Mouse (Mus musculus) layer of hippocampus, adult 9-10 months (tissue): ENCODE data around the gene Trpm8.

ENCODE experiments used
- DNase-seq: peaks from one replicate; pipeline ENCODE4 v3.0.0; 2022; ENCODE audit warnings: low spot score

The Trpm8 gene

DNA sequence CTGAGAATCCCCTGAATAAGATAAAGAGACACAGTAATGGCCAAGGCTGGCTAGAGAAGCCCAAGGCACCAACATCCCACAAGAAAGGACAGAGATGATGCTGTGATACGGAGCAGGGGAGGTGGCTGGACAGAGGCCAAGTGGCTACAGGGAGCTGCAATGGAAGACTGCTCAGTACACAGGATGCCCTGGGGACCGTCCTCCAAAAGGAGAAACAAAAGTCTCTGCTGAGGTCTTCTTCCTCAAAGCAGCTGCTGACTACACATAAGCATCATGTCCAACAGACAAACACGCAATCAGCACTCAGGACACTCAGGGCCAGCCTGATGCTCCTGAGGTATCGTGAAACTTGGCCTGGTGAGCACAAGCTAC lies 12.6 kb upstream of the Trpm8 start:
- DNase-seq = no peak

- no peak for DNase-seq
These were observed 11.3 kb upstream of the Trpm8 start for GRCm38 (mm10) chr1:88266123-88266522.

DNA sequence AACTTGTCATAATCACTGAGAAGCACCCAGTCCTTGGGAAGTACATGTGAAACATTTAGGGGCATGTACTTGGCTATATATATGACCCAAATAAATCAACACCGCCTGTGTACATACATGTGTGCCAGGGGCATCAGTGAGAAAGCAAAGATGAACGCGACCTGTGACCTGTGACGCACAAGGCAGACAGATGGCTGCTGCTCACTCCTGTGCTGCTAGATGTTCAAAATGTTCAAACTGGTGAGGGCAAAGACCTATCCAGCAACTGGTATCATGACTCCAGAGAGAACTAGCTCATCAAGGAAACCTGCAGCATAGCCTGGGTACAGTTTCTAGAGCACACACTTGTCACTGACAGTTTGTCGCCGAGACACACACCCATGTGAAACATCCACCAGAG lies 10.0 kb upstream of the Trpm8 start:
- no peak for DNase-seq

DNA sequence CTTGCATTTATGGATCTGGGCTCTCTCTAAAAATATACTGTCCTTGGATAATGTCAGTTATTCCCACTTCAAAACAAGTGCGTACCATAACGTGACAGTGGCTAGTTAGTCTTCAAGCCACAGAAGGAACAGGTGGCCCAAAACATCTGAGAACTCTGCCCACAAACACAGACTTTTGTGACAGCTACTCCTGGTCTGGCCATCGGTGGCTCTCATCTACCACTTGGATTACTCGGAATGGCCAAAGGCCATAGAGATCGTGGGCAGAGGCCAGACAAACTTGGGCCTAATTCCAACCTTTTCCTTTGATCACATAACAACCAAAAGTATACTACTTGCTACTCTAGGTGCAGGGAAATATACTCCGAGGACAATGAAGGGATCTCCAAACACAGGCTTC lies 9.4 kb upstream of the Trpm8 start:
- no peak for DNase-seq

GRCm38 (mm10) chr1:88269539-88270309 lies 7.7 kb upstream of the Trpm8 start:
- no peak for DNase-seq

GRCm38 (mm10) chr1:88272851-88273250 lies 4.6 kb upstream of the Trpm8 start:
- no peak for DNase-seq

DNA sequence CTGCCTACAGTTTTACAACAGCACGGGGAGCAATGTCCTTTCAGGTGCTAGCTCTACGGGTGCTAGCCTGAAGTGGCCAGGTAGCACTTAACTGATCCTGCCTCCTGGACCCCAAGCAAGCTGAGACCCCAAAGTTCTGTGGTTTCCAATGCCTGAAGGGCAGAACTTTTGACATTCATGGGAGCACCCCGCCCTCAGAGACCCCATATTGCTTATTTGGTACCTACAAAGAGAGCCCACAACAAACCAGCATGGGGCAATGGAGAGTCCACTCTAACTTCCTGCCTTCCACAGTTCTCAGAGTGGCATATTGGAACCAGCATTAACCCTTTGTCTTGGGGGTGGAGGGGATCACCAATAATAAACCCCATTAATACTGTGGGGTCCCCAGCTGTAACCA lies 4.1 kb upstream of the Trpm8 start:
- no peak for DNase-seq

DNA sequence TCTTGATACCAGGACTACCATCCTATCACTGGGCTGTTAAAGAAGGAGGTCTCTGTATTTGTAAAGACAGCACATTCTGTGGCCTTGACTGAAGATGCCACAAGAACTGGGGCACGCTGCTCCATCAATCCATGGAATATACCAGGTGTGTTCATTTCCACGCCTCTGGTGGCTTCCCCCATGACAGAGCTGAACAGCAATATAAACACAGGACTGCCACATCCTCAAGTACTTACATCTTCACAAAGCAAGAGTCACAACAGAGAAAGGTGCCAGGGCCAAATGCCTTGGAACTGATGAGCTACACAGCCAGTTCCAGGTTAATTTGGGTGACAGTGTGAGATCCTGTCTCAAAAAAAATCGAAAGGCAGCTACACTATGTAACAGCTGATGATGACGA lies 3.6 kb upstream of the Trpm8 start:
- no peak for DNase-seq

- DNase-seq = no peak
These were observed 2.9 kb upstream of the Trpm8 start for GRCm38 (mm10) chr1:88274371-88275077.

DNA sequence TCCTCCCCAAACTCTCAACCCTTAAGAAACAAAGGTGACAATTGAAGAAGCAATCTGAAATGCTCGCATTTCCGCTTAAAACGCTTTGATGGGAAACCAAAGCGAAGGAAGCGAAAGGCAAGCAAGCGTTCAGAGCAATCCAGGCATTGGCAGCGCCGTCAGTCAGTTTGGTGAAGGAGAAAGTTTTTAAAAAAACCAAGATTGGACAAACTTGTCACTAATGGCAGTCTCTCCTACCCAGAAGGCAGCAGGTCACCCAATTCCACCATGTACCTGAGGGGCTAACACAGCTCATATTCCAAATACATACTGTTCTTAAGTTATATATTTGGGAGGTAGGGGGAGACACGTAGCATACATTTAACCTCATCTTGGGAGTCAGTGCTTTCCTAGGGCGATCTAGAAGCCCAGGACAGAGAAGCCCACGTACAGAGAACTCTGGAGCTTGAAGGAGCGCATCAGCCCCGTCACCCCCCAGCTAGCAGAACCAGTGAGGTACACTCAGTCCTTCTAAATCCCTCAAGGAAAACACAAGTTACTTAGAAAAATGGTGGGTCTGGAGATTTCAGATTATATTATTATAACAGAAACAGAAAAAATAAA lies 2.3 kb upstream of the Trpm8 start:
- DNase-seq = no peak

DNA sequence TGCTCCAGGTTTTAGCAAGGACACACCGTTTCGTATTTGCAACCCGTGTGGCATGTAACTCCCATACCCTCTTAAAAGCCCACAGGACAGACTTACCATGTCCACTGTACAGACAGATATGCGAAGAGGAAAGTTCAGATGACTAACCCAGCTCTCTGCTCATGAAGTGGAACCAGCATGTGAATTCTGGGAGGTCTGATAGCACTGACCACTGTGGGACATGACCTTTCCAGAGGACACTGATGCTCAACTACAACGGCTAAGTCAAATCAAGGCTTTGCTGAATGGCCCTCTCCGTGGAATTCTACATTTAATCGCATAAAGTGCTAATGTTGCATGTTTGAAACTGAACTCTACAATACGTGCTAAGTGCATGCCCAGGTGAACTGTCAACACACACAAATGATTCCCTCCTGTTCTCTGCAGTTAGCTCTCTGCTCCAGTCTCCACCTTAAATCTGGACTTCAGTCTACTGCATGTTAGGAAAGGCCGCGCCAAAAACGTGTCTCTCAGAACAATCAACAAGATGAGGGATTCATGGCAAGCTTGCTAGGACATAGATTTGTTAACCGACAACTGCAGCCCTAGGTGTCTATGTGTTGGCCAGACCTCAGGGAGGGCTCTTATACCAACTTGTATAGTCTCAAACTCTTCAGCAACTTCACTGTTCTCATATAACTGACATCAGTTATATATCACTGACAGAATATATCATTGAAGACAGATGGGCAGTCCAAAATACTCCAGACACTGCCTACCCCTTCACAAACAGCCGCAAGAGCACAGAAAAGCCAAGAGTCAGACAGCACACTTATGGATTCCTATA lies 1.6 kb upstream of the Trpm8 start:
- no peak for DNase-seq

GRCm38 (mm10) chr1:88276524-88277097 lies 850 bp upstream of the Trpm8 start:
- DNase-seq = no peak

DNA sequence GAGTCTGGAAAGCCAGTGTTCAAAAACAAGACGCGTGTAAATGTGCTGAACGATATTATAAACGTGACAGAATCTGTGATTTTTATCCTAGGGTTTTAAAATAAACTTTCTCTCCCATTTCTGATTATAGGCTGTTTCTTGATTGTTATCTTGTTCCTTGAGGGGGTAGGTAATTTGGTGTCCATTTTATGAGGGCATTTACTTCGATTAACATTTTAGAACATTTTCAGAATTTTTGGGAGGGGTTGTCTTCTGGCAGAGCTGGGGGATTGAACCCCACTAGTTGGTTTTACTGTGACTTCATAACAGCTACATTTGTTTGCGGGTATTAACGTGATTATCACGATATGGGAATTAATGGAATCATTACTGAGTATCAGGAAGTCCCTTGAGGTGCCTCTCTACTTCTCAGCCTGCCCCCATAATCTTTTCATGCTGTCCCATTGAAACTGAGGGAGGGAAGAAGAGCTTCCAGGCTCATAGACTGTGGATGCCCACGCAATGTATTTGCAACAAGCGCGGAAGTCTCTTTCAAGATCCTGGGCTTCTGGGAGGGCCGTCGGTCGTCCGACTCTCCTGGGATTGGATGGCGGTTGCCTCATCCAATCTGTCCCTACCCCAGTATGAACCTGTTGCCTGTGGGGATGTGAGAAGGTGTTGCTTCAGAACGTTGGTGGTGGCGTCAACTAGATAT lies 504 bp downstream of the Trpm8 start:
- no peak for DNase-seq

DNA sequence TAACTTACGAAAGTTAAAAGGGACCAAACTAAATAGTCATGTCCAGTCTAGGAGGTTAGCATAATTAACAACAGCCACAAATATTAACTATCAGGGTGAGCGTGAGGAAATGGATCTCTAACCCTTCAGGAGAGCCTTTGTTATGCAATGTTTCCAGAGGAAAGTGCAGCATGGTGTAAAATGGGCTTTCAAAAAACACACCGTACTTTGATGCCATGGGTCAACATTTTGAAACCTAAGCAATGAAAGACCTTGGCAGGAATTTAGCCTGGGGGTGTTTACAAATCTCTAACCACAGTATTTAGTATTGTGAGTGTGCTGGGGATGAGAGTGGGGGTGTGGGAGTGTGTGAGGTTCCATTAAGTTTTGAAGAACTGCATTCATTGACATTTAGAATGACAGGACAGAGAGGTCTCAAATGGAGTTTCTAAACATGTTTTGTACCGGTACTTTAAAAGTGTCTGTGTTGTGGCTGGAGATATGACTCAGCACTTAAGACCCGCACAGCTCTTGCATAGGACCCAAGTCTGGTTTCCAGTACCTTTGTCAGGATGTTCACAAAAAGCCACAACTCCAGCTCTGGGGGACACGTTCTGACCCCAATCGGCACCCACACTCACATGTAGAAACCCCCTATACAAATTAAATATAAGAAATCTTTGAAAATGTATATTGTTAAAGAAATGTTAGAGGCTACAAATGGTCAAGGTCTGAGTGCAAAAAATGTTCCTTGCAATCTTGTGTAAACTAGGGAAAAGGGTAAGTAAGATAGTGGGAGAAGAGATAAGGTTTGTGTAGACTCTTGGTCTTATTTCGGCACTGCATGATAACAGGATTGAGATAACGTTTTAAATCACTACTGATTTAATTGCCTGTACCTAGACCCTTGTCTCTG lies 1.9 kb downstream of the Trpm8 start:
- no peak for DNase-seq

DNA sequence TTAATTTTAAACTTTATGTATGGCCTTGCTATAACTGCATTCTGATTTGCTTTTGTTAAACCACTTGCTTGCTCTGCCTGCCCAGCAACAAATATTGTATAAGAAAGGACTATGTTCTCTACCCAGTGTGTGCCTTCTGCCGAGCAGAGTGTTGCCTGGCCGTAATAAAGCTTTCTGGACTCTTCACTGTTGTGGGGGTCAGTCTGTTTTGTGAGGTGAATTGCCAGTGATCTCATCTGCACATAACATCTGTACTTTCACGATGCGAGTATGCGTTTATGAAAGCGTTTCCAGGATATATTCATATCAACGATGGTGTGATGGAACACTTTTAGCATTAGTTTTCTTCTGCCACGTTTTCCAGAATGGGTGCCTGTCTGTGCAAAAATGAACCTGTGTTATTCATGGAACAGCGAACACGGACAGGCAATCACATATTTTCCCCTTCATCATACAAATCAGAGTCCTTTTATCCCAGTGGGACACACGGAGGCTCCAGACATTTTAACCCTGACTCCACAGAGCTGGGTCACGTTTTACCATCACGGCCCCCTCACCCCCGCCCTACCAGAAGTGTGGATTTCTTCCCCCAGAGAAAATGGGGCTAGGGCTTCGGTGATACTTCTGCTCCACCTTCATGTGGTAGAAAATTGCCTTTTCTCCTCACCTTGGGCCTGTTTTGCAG lies 2.7 kb downstream of the Trpm8 start:
- no peak for DNase-seq

GRCm38 (mm10) chr1:88282301-88282700 lies 4.8 kb downstream of the Trpm8 start:
- no peak for DNase-seq

DNA sequence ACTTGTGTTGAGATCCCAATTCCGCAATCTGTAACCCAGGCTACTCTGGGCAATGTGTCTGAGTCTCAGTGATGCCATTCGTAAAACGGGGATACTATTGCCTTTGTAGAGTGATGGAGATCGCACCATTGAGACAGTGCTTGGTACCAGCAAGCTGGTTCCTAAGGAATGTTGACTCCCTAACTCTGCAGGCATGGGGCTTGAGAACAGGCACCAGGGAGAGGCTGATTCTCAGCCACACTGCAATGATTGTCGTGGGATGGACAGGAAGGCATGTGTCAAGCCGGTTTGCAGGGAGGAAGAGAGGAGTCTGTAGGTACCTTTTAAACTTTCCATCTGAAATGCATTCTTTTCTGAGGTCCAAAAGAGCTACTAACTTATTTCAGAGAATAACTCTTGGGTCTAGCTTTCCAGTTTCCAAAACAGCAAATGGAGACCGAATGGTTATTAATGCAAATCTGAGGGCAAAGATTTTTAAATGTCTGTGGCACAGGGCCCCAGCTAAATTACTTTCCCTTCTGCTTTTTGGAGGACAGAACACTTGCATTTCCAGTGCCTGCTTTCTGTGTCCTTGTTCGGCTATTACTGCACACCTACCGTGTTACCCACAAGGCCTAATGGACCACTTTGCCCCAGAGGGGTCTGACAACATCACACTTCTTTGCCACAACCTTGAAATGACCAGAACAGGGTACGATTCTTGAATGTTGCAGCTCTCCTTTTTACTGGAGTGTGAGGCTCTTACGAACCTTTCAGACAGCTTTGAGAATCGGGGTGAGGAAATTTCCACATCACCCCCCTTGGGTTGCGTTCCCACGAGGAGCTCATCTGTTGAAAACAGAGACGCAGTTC lies 6.1 kb downstream of the Trpm8 start:
- no peak for DNase-seq

GRCm38 (mm10) chr1:88284228-88284945 lies 6.9 kb downstream of the Trpm8 start:
- no peak for DNase-seq
